Mouse (Mus musculus) lung, adult 2 months (tissue): ENCODE data around the gene Actc1.

Experiments used
- CTCF ChIP-seq: fragments of 200-500 bp; IDR thresholded peaks from 2 replicates; pipeline ENCODE4 v1.5.1; 2011; ENCODE audit warnings: mild to moderate bottlenecking, low read length, control low read depth; ENCODE audit not compliant: insufficient read depth
- POLR2A ChIP-seq: fragments of 200-500 bp; IDR thresholded peaks from 2 replicates; pipeline ENCODE4 v1.6.1; 2011; ENCODE audit warnings: low read depth, mild to moderate bottlenecking, control low read depth, low read length, borderline replicate concordance; ENCODE audit errors: extremely low read depth

GRCm38 (mm10) chr2:114066226-114066625, 12.9 kb upstream of the Actc1 start:
- TF ChIP-seq CTCF (no peak), POLR2A (no peak)
